Mouse (Mus musculus): Measurements from ENCODE around the gene Tmem229a. TPM values are rescaled to one million over a fixed set of nuclear protein-coding genes. Genes with fewer than 3 reads are reported as not detected.

Tmem229a gene
- total RNA-seq, 2 experiments from 2014 or later: 41.4 to 42.9 TPM

Other genes with a start within 250 kb of the Tmem229a start
- not detected for gene Hyal6, start 223.1 kb downstream of the Tmem229a start, total RNA-seq (2021)
- gene Hyal4, start 208.0 kb downstream of the Tmem229a start, total RNA-seq (2021): not detected
- gene Spam1, start 165.1 kb downstream of the Tmem229a start, total RNA-seq (2021): not detected
- not detected for gene Hyal5, start 98.3 kb downstream of the Tmem229a start, total RNA-seq (2021)